25 mouse cellular contexts compared by ENCODE assay signal in genomic region chr9:67368078-67368477, GRCm38 (mm10).
DNase-seq lines count a peak whose midpoint lies in the region; ATAC-seq and TF ChIP-seq lines count a peak whose summit lies in the region.
"Had no signal": no experiment of that assay in that cellular context is flagged by ENCODE, and none has a peak within 500 bp of the region (broad histone marks: within the 10 kb centered on the region; RNA-seq: fewer than 3 reads in every experiment).

No protein-coding gene starts in this region.

- ATAC-seq in hindbrain, postnatal 0 days: no peak
- ATAC-seq in hindbrain, embryonic 11.5 days (ENCODE audit: low FRiP score): no peak
- ATAC-seq in midbrain, postnatal 0 days (ENCODE audit: low FRiP score): no peak
- ATAC-seq in midbrain, embryonic 13.5 days: no peak
- ATAC-seq: forebrain, embryonic 14.5 days; forebrain, embryonic 16.5 days had no signal

- no peak for DNase-seq in hindbrain, postnatal 0 days (ENCODE audit: low spot score)
- DNase-seq in hindbrain, embryonic 11.5 days (ENCODE audit: low spot score): no peak
- DNase-seq in midbrain, postnatal 0 days (ENCODE audit: low spot score): no peak
- DNase-seq in ES-CJ7 (ENCODE audit: low read depth, low spot score) (peak; percentile 14), ZHBTc4 (ENCODE audit: low read depth, low spot score) (peak; percentile 62)
- no peak for DNase-seq in retina, embryonic 14.5 days (ENCODE audit: low spot score)
- no peak for DNase-seq in gastrocnemius, postnatal 25 days
- DNase-seq: adrenal gland, adult 2 months; adrenal gland, postnatal 10 days; adrenal gland, postnatal 25 days; cerebellum, adult 11 months; cerebellum, adult 18-20 months; cerebellum, adult 8-10 months; cerebellum, adult 9-11 months; cerebellum, postnatal 14 days; cerebellum, postnatal 36 days; embryo, embryonic 11 days had no signal

- no peaks in the 10 kb centered on the region for H3K4me1 ChIP-seq in hindbrain, postnatal 0 days (ENCODE audit: insufficient read depth, low read length)
- no peaks in the 10 kb centered on the region for H3K4me1 ChIP-seq in hindbrain, embryonic 11.5 days (replicated peaks; ENCODE audit: control insufficient read depth, insufficient read depth, low read length)
- H3K4me1 ChIP-seq in midbrain, postnatal 0 days (ENCODE audit: insufficient read depth, low read length): no peaks in the 10 kb centered on the region
- no peaks in the 10 kb centered on the region for H3K4me1 ChIP-seq in midbrain, embryonic 13.5 days (replicated peaks)
- H3K4me1 ChIP-seq: embryonic facial prominence, embryonic 13.5 days; embryonic facial prominence, embryonic 15.5 days; forebrain, embryonic 10.5 days; forebrain, embryonic 12.5 days had no signal

- 90% methylated on average over 3 of the region's 3 CpGs for WGBS in hindbrain, postnatal 0 days
- 93% methylated on average over 3 of the region's 3 CpGs for WGBS in hindbrain, embryonic 11.5 days
- WGBS in midbrain, postnatal 0 days: 90% methylated on average over 3 of the region's 3 CpGs
- 92% methylated on average over 3 of the region's 3 CpGs for WGBS in midbrain, embryonic 13.5 days

- no peak overlapping the region for H3K4me3 ChIP-seq in hindbrain, postnatal 0 days (ENCODE audit: low read length)
- H3K4me3 ChIP-seq in hindbrain, embryonic 11.5 days (ENCODE audit: low read depth, low read length): no peak overlapping the region
- no peak overlapping the region for H3K4me3 ChIP-seq in midbrain, postnatal 0 days (ENCODE audit: low read depth, low read length)
- no peak overlapping the region for H3K4me3 ChIP-seq in midbrain, embryonic 13.5 days (replicated peaks)
- H3K4me3 ChIP-seq: embryonic facial prominence, embryonic 13.5 days; embryonic facial prominence, embryonic 15.5 days; erythroblast, embryonic 14.5 days; forebrain, embryonic 10.5 days; forebrain, embryonic 12.5 days had no signal

- no peak overlapping the region for H3K27ac ChIP-seq in hindbrain, postnatal 0 days
- no peak overlapping the region for H3K27ac ChIP-seq in hindbrain, embryonic 11.5 days (ENCODE audit: low read depth, low read length)
- H3K27ac ChIP-seq in midbrain, postnatal 0 days (ENCODE audit: low read depth, low read length): no peak overlapping the region
- H3K27ac ChIP-seq in midbrain, embryonic 13.5 days: no peak overlapping the region
- H3K27ac ChIP-seq: embryonic facial prominence, embryonic 13.5 days; embryonic facial prominence, embryonic 15.5 days; forebrain, embryonic 10.5 days; forebrain, embryonic 12.5 days had no signal

- H3K4me2 ChIP-seq in hindbrain, postnatal 0 days (ENCODE audit: low read depth, low read length): no peak overlapping the region
- H3K4me2 ChIP-seq in hindbrain, embryonic 11.5 days (replicated peaks; ENCODE audit: low read depth, low read length): no peak overlapping the region
- no peak overlapping the region for H3K4me2 ChIP-seq in midbrain, postnatal 0 days (ENCODE audit: low read depth, low read length, poor library complexity, severe bottlenecking)
- H3K4me2 ChIP-seq in midbrain, embryonic 13.5 days (replicated peaks): no peak overlapping the region
- H3K4me2 ChIP-seq: embryonic facial prominence, embryonic 13.5 days; embryonic facial prominence, embryonic 15.5 days; forebrain, embryonic 12.5 days had no signal

- H3K27me3 ChIP-seq in hindbrain, postnatal 0 days (ENCODE audit: insufficient read depth, low read length): no peaks in the 10 kb centered on the region
- H3K27me3 ChIP-seq in hindbrain, embryonic 11.5 days (ENCODE audit: control insufficient read depth, insufficient read depth, low read length): no peaks in the 10 kb centered on the region
- H3K27me3 ChIP-seq in midbrain, postnatal 0 days (ENCODE audit: insufficient read depth, low read length): no peaks in the 10 kb centered on the region
- H3K27me3 ChIP-seq in midbrain, embryonic 13.5 days: no peaks in the 10 kb centered on the region
- H3K27me3 ChIP-seq: embryonic facial prominence, embryonic 13.5 days; embryonic facial prominence, embryonic 15.5 days; forebrain, embryonic 12.5 days had no signal

- H3K36me3 ChIP-seq in hindbrain, postnatal 0 days (ENCODE audit: insufficient read depth, low read length): no peaks in the 10 kb centered on the region; the same call in 1 of the 2 replicates
- H3K36me3 ChIP-seq in hindbrain, embryonic 11.5 days (ENCODE audit: control insufficient read depth, insufficient read depth, low read length): no peaks in the 10 kb centered on the region
- 0 out of 2 replicates have a peak, but pooled peaks cover 4% of the 10 kb centered on the region for H3K36me3 ChIP-seq in midbrain, postnatal 0 days (ENCODE audit: insufficient read depth, low read length)
- H3K36me3 ChIP-seq in midbrain, embryonic 13.5 days: no peaks in the 10 kb centered on the region
- H3K36me3 ChIP-seq: forebrain, embryonic 12.5 days had no signal

- no peaks in the 10 kb centered on the region for H3K9me3 ChIP-seq in hindbrain, postnatal 0 days (ENCODE audit: low read length)
- no peaks in the 10 kb centered on the region for H3K9me3 ChIP-seq in hindbrain, embryonic 11.5 days (ENCODE audit: control insufficient read depth, low read length)
- H3K9me3 ChIP-seq in midbrain, postnatal 0 days (ENCODE audit: low read length): no peaks in the 10 kb centered on the region
- H3K9me3 ChIP-seq in midbrain, embryonic 13.5 days: no peaks in the 10 kb centered on the region
- H3K9me3 ChIP-seq: embryonic facial prominence, embryonic 15.5 days; forebrain, embryonic 10.5 days; forebrain, embryonic 12.5 days had no signal

- TF ChIP-seq CTCF in hindbrain, postnatal 0 days (IDR thresholded peaks at IDR 0.05; ENCODE audit: low read depth): peak; percentile 33; the same call in 1 of the 2 replicates
- peak; percentile 34 for TF ChIP-seq CTCF in midbrain, postnatal 0 days (IDR thresholded peaks at IDR 0.05)

- H3K9ac ChIP-seq in hindbrain, postnatal 0 days (replicated peaks; ENCODE audit: low read length): no peak overlapping the region
- H3K9ac ChIP-seq in hindbrain, embryonic 11.5 days (ENCODE audit: low read depth, low read length): no peak overlapping the region
- no peak overlapping the region for H3K9ac ChIP-seq in midbrain, postnatal 0 days (replicated peaks; ENCODE audit: low read length, poor library complexity, severe bottlenecking)
- no peak overlapping the region for H3K9ac ChIP-seq in midbrain, embryonic 13.5 days (replicated peaks)
- H3K9ac ChIP-seq: embryonic facial prominence, embryonic 13.5 days; embryonic facial prominence, embryonic 15.5 days; forebrain, embryonic 12.5 days had no signal

Comparison
In these comparisons a context has a peak if more than half of its experiments do, and no peak if none do; other contexts are left out.
1. DNase-seq: peak in ES-CJ7 (single experiment) and ZHBTc4 (single experiment); none in hindbrain, postnatal 0 days (single experiment), hindbrain, embryonic 11.5 days (single experiment), midbrain, postnatal 0 days (single experiment), retina, embryonic 14.5 days (single experiment) and gastrocnemius, postnatal 25 days (single experiment).